Mouse (Mus musculus) ES-E14 (cell line): Measurements from ENCODE around the gene Ugcg.

Source experiments
- CHD2 ChIP-seq: IDR thresholded peaks from 2 replicates; pipeline ENCODE4 v1.6.1; 2014; ENCODE audit warnings: mild to moderate bottlenecking, low read depth, low read length, inconsistent platforms
- MAFK ChIP-seq: IDR thresholded peaks from 2 replicates; pipeline ENCODE4 v1.6.1; 2014; ENCODE audit warnings: mild to moderate bottlenecking, low read depth, low read length, inconsistent platforms; ENCODE audit not compliant: insufficient read depth
- ZC3H11A ChIP-seq: IDR thresholded peaks from 2 replicates; pipeline ENCODE4 v1.6.1; 2012; ENCODE audit warnings: low read depth, mild to moderate bottlenecking, inconsistent platforms, low read length, borderline replicate concordance
- ZNF384 ChIP-seq: IDR thresholded peaks from 2 replicates; pipeline ENCODE4 v1.6.1; 2012; ENCODE audit warnings: low read depth, low read length, inconsistent platforms

DNA sequence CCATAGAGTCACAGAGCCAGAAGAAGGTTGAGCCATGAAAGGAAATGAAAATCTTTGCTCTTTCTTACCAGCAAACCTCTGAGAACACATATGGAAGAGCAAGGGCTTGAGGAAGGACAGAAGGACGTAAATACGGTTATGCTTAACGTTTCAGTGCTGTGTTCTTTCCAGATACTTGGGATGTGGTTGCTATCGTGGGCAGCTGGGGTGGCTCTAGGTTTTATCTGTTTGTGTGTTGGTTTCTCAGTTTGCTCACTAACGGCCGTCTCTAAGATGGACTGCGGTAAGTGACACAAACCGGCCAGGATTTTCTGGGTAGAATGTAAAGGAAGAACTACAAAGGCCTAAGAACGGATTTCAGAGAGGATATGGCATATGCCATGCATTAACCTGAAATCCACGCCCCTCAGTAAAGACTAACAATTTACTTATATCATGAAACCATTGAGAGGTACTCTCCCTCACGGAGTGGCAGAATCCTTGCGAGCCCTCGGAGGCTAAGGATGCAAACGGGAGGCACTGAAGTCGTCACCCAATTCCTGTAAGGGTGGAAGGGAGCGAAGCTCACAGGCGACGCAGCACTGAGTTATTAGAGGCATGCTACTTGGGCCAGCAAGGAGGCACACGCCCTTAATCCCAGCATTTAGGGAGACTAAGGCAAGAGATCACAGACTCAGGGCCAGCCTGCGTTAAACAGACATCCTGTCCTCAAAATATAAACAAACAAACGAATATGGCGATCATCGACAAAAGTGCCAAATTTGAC, 45.6 kb downstream of the Ugcg start:
- TF ChIP-seq MAFK = no peak
- no peak for TF ChIP-seq CHD2
- TF ChIP-seq ZC3H11A = no peak
- no peak for TF ChIP-seq ZNF384
